Mouse (Mus musculus) natural killer cell, adult 2 months (primary cell): Measurements from ENCODE around the gene BC049715.

Source experiments
- DNase-seq, 2 experiments: peaks; one replicate each; pipeline ENCODE4 v3.0.0; 2022; ENCODE audit warnings: low spot score in 2 of 2

The BC049715 gene

DNA sequence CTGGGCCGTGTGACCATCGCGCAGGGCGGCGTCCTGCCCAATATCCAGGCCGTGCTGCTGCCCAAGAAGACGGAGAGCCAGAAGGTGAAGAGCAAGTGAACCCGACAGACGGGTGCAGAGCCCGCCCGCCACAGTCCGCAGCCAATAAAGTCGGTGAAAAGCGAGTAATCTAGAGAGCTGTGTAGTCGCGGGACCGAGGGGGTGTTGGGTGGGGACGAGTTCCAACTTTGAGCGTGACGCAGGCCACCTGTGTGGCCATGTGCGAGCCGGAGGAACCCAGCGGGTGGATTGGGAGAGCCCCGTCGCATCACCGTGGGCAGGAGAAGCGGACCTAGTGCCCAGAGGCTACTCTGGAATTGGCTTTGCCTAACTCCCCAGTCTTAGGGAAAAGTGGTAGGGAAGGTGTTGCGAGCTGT is 18.8 kb upstream of the BC049715 start:
- peak in 1 of 2 experiments; percentile 50 for DNase-seq

DNA sequence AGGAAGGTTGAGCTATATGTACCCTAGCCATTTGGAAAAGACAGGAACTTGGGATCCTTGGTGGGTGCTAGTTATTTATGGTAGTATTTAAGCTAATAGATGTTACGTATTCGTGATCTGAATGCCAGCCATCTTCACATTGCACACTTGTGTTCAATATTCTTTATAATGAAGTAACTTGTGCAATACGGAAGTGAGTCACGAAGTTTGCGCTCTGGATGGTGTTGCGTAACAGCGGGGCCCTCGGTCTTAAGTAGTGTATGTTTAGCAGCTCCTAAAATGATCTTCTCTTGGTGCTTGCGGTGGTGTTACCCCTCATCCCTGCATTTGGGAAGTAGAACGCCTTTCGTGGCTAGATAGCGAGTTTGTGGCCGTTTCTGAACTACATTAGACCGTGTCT is 18.3 kb upstream of the BC049715 start:
- DNase-seq, result peak; percentile 53 to 64

- DNase-seq, result no peak
Observed at GRCm38 (mm10) chr6:136809673-136810072, 17.8 kb upstream of the BC049715 start.

DNA sequence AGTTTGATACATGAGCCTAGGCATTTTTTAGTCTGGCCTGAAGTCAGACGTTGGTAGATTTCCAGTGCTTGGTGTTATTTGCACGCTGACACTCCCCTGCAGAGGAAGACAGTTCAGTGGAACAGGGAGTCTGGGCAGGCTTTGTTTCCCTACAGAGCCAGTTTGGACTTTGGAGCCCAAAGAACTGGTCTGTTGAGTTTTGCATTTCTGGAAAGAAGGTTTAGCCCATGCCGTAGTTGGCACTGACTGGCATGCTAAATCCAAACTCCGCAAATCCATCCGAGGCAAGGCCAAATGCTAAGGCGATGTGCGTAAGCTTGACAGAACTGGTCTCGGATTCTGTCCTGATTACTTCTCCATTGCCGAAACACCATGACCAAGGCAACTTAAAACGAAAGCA is 16.2 kb upstream of the BC049715 start:
- no peak for DNase-seq

- no peak for DNase-seq
Observed at GRCm38 (mm10) chr6:136813117-136813516, 14.3 kb upstream of the BC049715 start.

DNA sequence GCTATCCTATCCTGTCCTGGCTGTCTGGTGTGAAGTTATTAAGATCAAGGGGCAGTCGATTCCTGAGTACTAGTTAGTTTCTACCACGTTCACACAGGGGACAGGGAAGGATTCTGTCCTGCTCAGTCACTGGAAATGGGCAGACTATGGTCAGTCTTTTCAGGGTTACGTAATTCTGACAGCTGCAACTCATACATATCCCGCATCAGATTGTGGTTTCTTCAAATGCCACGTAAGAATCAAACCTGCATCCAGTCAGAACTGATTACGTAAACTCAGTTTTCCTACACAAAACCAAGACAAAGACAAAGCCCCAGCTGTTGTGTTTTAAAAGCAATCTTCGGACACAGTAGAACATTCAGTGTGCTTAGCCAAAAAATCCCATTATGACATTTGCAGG is 12.0 kb upstream of the BC049715 start:
- no peak for DNase-seq

DNA sequence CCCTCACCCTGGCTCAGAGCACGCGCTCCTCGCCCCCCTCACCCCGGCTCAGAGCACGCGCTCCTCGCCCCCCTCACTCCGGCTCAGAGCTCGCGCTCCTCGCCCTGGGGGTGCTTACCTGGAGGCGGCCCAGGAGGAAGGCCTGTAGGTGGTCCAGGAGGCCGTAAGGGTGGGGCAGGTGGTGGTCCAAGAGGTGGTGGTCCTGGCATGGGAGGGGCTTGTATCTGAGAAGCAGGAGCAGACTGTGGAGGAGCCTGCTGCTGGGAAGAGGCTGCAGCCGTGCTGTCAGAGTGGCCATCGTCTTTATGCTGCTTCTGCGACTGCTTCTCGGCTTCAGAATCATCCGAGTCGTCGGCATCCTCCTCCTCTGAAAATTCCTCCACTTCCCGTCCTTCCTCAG is 10.6 kb upstream of the BC049715 start:
- no peak for DNase-seq

DNA sequence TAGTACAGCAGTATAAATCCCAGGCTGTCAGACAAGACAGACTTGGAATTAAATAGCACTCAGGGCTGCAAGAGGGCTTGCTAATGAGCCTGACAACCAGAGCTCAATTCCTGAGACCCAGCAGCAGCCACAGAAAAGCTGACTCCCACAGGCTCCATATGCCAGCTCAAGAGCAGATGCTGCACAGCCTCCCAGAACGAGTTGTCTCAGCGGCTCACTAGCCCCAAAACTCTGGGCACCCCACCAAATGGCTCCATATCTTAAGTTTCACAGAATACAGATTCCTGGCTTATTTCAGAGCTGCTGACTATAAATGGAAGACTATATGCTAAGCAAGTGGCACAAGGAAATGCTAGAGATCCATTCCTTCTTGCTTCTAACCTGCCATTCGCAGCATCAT is 9.9 kb upstream of the BC049715 start:
- DNase-seq, result no peak

- DNase-seq, result no peak
Observed at GRCm38 (mm10) chr6:136820381-136820780, 7.0 kb upstream of the BC049715 start.

DNA sequence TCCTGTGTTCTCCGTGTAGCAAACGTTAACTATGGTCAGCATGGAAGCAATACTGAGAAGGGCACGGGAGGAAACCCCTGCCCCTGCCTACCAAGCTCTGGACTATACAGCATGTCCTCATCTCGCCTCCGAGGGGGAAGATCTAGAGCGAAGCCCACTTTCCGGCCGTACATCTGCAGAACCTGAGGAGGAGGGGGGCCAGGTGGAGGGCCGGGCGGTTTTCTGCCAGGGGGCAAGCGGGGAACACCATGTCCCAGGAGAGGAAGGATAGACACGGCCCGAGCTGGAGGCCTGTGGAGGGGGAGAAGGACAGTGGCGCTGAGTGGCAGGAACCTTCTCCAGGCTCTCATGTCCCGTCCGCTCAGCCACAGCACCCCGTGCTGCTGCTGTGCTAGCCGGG is 6.3 kb upstream of the BC049715 start:
- no peak for DNase-seq

- no peak for DNase-seq
Observed at GRCm38 (mm10) chr6:136824987-136825386, 2.4 kb upstream of the BC049715 start.

DNA sequence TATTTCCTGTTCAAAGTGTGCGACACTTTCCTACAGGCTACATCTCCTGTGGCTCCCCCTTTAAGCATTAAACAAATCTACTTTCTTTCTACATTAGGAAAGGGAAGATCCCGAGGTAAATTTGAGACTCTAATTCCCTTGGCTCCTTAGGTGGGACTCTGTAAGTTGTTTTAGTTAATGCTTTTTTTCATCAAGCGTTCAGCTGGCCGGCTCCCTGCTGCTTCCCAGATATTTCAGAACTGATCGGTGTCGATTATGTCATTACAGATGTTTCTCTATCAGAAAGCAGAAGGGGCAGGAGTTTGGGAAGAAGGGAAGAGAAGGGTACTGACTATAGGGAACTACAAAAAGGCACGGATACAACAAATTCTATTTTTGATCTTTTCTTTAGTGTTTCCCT is 310 bp upstream of the BC049715 start:
- no peak for DNase-seq

GRCm38 (mm10) chr6:136827881-136828561 is 595 bp downstream of the BC049715 start, which contains the start of gene Wbp11:
Gene Wbp11 (minus strand): TSS chr6:136828233.
- DNase-seq, result peak; percentile 96

DNA sequence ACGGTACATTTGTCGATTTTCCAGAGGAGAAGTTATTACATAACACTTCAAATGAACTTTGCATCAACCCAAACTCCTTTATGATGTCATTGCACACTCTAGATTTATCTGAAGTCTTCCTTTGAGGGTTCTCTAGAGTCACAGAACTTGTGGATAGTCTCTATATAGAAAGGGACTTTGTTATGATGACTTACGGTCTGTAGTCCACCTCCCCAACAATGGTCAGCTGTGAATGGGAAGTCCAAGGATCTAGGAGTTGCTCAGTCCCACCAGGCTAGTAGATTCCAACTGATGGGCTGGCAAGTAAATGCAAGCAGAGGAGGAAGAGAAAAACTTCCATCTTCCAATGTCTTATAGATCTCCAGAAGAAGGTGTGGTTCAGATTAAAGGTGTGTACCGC is 1.3 kb downstream of the BC049715 start:
- DNase-seq, result no peak

GRCm38 (mm10) chr6:136831712-136832111 is 4.3 kb downstream of the BC049715 start:
- DNase-seq, result peak in 1 of 2 experiments; percentile 17

DNA sequence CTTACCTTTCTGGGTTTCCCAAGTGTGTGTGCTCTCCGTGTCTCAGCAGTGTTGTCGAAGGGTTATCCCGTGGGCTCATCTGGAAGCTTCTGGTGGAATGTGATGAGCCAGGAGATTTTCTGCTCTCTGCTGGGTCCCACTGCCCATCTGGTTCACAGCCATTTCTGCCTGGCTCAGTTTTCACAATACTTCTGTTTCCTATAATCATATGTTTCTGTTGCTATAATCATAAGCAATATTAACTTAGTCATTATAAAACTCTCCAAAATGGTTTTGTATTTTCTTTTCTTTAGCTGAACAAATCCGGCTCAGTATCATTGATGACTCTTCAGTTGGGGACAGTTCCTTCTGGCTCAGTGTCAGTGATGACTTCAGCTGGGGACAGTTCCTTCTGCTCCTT is 7.9 kb downstream of the BC049715 start, which contains the start of gene Smco3:
TSS of gene Smco3 (minus strand) at position 101 of the 400 bp plus-strand sequence.
- no peak for DNase-seq

DNA sequence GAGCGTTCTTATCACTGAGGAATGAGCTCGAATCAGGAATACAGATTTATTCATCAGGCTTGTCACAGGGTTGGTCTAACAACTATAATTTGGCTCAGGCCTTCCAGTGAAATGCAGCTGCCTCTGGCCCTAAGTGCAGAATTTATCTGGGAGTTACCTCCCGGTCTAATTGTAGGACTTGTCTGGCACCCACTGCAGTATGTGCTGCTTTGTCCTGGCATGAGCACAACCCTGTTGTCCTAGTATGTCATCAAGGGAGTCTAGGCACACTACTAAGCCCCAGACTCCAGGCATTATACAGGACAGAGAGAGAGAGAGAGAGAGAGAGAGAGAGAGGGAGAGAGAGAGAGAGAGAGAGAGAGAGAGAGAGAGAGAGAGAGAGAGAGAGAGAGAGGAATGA is 9.9 kb downstream of the BC049715 start:
- DNase-seq, result no peak

GRCm38 (mm10) chr6:136844903-136845302 is 17.5 kb downstream of the BC049715 start:
- no peak for DNase-seq

DNA sequence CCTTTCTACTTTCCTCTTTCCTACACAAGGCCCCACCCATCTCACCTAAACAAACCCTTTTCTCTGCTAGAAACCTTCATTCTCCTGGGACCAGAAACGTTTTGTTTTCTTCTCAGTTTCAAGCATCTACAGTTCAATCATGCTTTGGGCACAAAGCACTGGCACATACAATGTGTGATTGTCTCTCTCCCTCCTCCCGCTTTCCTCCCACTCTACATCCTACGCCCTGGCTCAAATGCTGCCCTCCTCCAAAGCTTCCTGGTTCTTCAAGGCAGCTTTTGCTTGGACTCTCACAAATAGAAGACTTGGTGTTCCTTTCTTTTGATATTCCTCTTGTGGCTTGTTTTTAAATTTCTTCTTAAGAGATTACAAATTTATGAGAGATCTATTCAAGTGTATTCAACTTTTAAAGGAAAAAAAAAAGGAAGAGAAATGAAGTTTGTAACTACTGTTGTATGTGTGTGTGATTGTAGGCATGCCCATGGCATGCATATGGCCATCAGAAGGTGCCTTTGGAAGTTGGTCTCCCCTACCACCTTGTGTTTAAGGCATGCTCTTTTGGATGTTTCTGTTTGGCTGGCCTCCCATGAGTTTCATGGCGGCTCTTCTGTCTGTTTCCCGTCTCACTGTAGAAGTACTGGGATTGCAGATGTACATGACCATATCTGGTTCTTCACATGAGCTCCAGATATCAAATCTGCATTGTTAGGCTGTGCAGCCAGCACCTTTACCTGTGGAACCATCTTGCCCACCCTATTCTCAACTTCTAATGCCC is 18.5 kb downstream of the BC049715 start:
- DNase-seq, result no peak

- no peak for DNase-seq
Observed at GRCm38 (mm10) chr6:136847267-136847666, 19.8 kb downstream of the BC049715 start.

DNA sequence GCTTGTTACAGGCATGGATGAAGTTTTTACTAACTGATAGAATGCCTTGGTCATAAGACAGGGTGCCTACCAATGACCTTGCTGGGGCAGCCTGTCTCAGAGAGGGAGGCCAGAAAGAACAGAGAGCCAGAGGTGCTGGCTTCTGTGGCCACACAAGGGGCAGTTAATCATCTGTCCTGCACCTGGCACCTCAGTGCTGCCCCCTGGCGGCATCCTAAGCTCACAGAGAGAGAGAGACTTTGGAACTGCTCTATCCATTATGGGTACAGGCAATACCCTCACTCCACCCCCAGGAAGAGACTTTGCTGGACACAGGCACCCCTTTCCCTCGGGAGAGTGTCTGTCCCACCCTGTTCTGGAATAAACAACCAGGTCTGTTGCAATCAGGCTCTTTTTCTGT is 20.4 kb downstream of the BC049715 start:
- peak; percentile 54 to 61 for DNase-seq

DNA sequence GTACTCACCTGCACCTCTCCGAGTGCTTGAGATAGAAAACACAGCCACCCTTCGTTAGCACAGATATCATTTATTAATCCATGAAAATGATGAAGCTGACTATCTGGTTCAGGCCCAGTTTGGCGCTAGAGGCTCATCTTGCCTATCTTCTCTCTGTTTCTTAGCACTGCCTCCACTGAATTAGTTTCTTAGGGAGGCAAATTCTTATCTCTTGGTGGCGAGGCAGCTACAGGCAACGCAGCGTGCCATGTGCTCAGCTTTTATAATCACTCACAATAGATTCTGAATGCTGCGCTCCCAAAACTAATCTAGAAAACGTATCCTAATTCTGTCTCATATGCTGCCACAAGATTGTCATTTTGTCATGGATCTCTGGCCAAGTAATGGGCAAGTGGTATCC is 21.0 kb downstream of the BC049715 start:
- DNase-seq, result no peak

- DNase-seq, result no peak
Observed at GRCm38 (mm10) chr6:136848971-136849370, 21.5 kb downstream of the BC049715 start.
